Mouse (Mus musculus): ENCODE measurements around the gene Sf3b4.
A peak's percentile ranks its signal among the peaks of the same experiment; 100 is the strongest.
"Not testable (repeated sequence)": the region's sequence is repeated elsewhere in the genome, so short reads cannot be mapped to it uniquely, and the experiment has no call there.

The Sf3b4 gene

DNA sequence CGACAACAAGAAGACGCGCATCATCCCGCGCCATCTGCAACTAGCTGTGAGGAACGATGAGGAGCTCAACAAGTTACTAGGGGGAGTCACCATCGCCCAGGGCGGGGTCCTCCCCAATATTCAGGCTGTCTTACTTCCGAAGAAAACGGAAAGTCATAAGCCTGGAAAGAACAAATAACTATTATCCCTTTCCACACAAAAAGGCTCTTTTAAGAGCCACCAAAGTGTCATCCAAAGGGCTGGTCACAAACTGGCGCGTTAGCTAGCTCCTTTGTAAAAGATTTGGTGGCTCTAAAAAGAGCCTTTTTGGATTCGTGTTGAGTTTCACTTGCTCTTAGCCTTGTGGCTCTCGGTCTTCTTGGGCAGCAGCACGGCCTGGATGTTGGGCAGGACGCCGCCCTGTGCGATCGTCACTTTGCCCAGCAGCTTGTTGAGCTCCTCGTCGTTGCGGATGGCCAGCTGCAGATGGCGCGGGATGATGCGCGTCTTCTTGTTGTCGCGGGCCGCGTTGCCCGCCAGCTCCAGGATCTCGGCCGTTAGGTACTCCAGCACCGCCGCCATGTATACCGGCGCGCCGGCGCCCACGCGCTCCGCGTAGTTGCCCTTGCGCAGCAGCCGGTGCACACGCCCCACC lies 48.1 kb downstream of the Sf3b4 start:
- not testable (repeated sequence) for DNase-seq (ENCODE audit: low spot score in 2 of 2)

DNA sequence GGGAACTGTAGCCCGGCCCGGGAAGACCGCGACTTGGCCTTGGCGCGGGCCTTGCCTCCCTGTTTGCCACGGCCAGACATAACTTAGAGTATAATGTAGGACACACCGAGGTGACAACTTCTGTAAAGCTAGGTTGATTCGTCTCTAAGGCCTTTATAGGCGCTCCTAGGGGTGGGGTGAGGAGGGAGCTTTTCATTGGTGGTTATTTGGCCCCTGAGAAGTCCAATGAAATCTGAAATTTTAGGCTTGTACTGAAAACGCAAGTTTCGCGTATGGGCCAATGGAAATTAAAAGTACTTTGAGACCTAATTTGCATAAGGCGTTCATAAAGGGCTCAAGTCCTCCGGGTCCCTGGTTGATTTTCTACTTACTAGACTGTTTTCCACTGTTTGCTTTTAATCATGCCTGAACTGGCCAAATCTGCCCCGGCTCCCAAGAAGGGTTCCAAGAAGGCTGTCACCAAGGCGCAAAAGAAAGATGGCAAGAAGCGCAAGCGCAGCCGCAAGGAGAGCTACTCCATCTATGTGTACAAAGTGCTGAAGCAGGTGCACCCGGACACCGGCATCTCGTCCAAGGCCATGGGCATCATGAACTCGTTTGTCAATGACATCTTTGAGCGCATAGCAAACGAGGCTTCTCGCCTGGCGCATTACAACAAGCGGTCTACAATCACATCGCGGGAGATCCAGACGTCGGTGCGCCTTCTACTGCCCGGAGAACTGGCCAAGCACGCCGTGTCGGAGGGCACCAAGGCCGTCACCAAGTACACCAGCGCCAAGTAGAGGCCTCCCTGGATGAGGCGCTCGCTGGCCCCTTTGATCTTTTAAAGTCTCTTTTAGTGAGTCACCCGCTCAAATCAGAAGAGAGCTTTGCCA lies 48.9 kb downstream of the Sf3b4 start, which contains the start of the genes Hist2h2ac and Hist2h2be:
Gene Hist2h2ac (minus strand): TSS at position 116 of the 875 bp plus-strand sequence.
Gene Hist2h2be (plus strand): TSS at position 355 of the 875 bp plus-strand sequence.
- DNase-seq (ENCODE audit: low spot score in 2 of 2) = peak; percentile 80

DNA sequence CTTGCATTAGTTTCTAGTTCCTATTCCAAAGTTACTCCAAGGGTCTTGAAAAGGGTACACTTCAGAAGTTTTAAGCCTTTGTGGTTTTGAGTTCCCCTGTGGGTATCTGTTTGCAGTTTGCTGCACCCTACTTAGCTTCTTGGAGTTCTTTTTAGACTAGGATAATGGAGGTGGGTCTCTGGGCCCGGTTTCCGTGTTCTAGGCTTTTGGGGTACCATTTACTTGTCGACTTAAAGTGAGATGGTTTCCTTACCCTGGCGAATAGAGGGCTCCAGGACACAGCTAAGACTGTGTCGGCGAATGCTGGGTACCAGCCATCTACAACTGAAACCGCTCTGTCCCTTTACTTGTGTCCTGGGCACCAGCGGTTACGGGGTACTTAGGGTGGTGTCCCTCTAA lies 49.5 kb downstream of the Sf3b4 start:
- no peak for DNase-seq (ENCODE audit: low spot score in 2 of 2)

DNA sequence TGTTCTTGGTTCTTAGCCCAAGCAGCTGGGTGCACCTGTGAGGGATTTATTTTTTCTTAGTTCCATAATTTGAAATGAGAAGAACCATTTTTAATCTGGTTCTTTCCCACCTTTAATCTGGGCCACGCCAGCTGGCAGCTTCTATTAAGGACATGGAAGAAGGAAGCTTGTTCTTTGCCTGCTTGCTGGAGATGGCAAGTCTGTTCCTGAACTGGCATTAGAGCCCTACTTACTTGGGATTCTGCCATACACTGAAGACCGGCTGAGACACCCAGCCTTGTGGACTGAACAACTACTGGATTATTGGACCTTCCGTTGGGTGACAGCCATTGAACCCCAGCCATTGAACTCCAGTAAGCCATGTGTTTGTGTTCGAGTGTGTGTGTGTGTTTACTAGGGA lies 50.6 kb downstream of the Sf3b4 start:
- no peak for DNase-seq (ENCODE audit: low spot score in 2 of 2)

DNA sequence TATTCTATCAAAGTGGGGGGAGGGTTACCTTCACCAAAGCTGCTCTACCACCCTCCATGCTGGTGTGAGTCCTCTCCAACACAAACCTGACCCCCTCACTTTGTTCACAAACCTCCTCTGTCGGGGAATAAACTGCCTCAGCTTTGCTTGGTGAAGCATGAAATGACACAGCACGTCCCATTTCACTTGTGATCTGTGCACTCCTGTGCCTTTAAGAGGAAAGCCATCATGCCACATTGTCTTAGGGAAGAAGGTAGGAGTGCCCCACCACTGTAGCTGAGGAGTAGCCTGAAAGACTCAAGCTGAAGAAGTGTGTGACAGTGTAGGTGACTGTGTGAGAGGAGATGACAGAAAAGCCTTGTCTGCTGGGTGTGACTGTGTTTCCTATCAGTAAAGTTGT lies 53.3 kb downstream of the Sf3b4 start:
- DNase-seq (ENCODE audit: low spot score in 2 of 2) = no peak
